Mouse (Mus musculus): Measurements from ENCODE around the gene Slc12a3. TPM values are rescaled to one million over a fixed set of nuclear protein-coding genes. Genes with fewer than 3 reads are reported as not detected.
"Not testable (repeated sequence)": the region's sequence is repeated elsewhere in the genome, so short reads cannot be mapped to it uniquely, and the experiment has no call there.

The Slc12a3 gene
- polyA plus RNA-seq, 1 experiment from 2014 or later = not detected

- no peak for ATAC-seq
- H3K4me3 ChIP-seq = no peak overlapping the region
- no peaks in the 10 kb centered on the region for H3K9me3 ChIP-seq (replicated peaks)
- no peaks in the 10 kb centered on the region for H3K27me3 ChIP-seq (replicated peaks)
- no peak overlapping the region for H3K27ac ChIP-seq
- peaks cover 17% of the 10 kb centered on the region for H3K4me1 ChIP-seq
- no peak overlapping the region for H3K9ac ChIP-seq
- H3K36me3 ChIP-seq = peaks cover 71% of the 10 kb centered on the region
- 90% methylated on average over 8 of the region's 8 CpGs for WGBS (ENCODE audit: insufficient replicate concordance)
- no peak overlapping the region for H3K4me2 ChIP-seq
Measured at GRCm38 (mm10) chr8:94390910-94391309, 61.9 kb downstream of the Slc12a3 start.

GRCm38 (mm10) chr8:94392147-94392546 lies 63.1 kb downstream of the Slc12a3 start:
- WGBS (ENCODE audit: insufficient replicate concordance) = 84% methylated on average over 12 of the region's 12 CpGs
- Histone ChIP-seq H3K27ac (no peak overlapping the region), H3K36me3 (peaks cover 83% of the 10 kb centered on the region)

GRCm38 (mm10) chr8:94392648-94393047 lies 63.6 kb downstream of the Slc12a3 start:
- Histone ChIP-seq H3K9ac (no peak overlapping the region), H3K4me3 (no peak overlapping the region), H3K4me2 (no peak overlapping the region), H3K36me3 (peaks cover 88% of the 10 kb centered on the region), H3K27ac (no peak overlapping the region), H3K9me3 (replicated peaks) (no peaks in the 10 kb centered on the region), H3K27me3 (replicated peaks) (no peaks in the 10 kb centered on the region), H3K4me1 (peaks cover 16% of the 10 kb centered on the region)
- 69% methylated on average over 6 of the region's 6 CpGs for WGBS (ENCODE audit: insufficient replicate concordance)
- no peak for ATAC-seq

More at GRCm38 (mm10) chr8:94392147-94392546, 63.1 kb downstream of the Slc12a3 start:
- no peak for ATAC-seq
- Histone ChIP-seq H3K27me3 (replicated peaks) (no peaks in the 10 kb centered on the region), H3K4me3 (no peak overlapping the region), H3K9ac (no peak overlapping the region), H3K4me1 (peaks cover 17% of the 10 kb centered on the region), H3K4me2 (no peak overlapping the region), H3K9me3 (replicated peaks) (no peaks in the 10 kb centered on the region)

GRCm38 (mm10) chr8:94395851-94396540 lies 67.0 kb downstream of the Slc12a3 start:
- Histone ChIP-seq H3K27ac (no peak overlapping the region), H3K4me3 (no peak overlapping the region), H3K9ac (no peak overlapping the region), H3K27me3 (replicated peaks) (no peaks in the 10 kb centered on the region), H3K9me3 (replicated peaks) (no peaks in the 10 kb centered on the region), H3K36me3 (peaks cover 72% of the 10 kb centered on the region), H3K4me1 (no peaks in the 10 kb centered on the region), H3K4me2 (no peak overlapping the region)
- 74% methylated on average over 6 of the region's 6 CpGs for WGBS (ENCODE audit: insufficient replicate concordance)
- ATAC-seq = no peak

- Histone ChIP-seq H3K27me3 (replicated peaks) (no peaks in the 10 kb centered on the region), H3K36me3 (peaks cover 61% of the 10 kb centered on the region), H3K4me3 (no peak overlapping the region), H3K27ac (no peak overlapping the region), H3K4me2 (no peak overlapping the region), H3K4me1 (no peaks in the 10 kb centered on the region), H3K9ac (no peak overlapping the region), H3K9me3 (replicated peaks) (no peaks in the 10 kb centered on the region)
- ATAC-seq = peak; percentile 35
- 58% methylated on average over 11 of the region's 11 CpGs for WGBS (ENCODE audit: insufficient replicate concordance)
Measured at GRCm38 (mm10) chr8:94396964-94397657, 68.1 kb downstream of the Slc12a3 start.

GRCm38 (mm10) chr8:94398587-94398986 lies 69.6 kb downstream of the Slc12a3 start:
- Histone ChIP-seq H3K27me3 (replicated peaks) (no peaks in the 10 kb centered on the region), H3K36me3 (peaks cover 47% of the 10 kb centered on the region), H3K9ac (no peak overlapping the region), H3K9me3 (replicated peaks) (no peaks in the 10 kb centered on the region), H3K4me2 (no peak overlapping the region), H3K4me1 (no peaks in the 10 kb centered on the region), H3K4me3 (no peak overlapping the region), H3K27ac (no peak overlapping the region)
- WGBS (ENCODE audit: insufficient replicate concordance) = 61% methylated on average over 6 of the region's 6 CpGs
- no peak for ATAC-seq

GRCm38 (mm10) chr8:94399361-94399953 lies 70.5 kb downstream of the Slc12a3 start:
- no peaks in the 10 kb centered on the region for H3K4me1 ChIP-seq
- ATAC-seq = no peak
- H3K4me2 ChIP-seq = no peak overlapping the region
- no peak overlapping the region for H3K27ac ChIP-seq
- no peaks in the 10 kb centered on the region for H3K9me3 ChIP-seq (replicated peaks)
- H3K4me3 ChIP-seq = no peak overlapping the region
- H3K9ac ChIP-seq = no peak overlapping the region
- no peaks in the 10 kb centered on the region for H3K27me3 ChIP-seq (replicated peaks)
- WGBS (ENCODE audit: insufficient replicate concordance) = 37% methylated on average over 3 of the region's 3 CpGs
- peaks cover 39% of the 10 kb centered on the region for H3K36me3 ChIP-seq

- H3K4me1 ChIP-seq; ATAC-seq; H3K27me3 ChIP-seq (replicated peaks); H3K27ac ChIP-seq; H3K9me3 ChIP-seq (replicated peaks); H3K4me3 ChIP-seq; H3K9ac ChIP-seq; H3K4me2 ChIP-seq: not testable (repeated sequence)
- WGBS (ENCODE audit: insufficient replicate concordance) = 53% methylated on average over 2 of the region's 2 CpGs
- H3K36me3 ChIP-seq = peaks cover 34% of the 10 kb centered on the region
Measured at GRCm38 (mm10) chr8:94399957-94400356, 71.0 kb downstream of the Slc12a3 start.

GRCm38 (mm10) chr8:94408443-94409080 lies 79.6 kb downstream of the Slc12a3 start:
- peak; percentile 81 for ATAC-seq
- Histone ChIP-seq H3K9me3 (replicated peaks) (no peaks in the 10 kb centered on the region), H3K27ac (no peak overlapping the region), H3K36me3 (no peaks in the 10 kb centered on the region), H3K27me3 (replicated peaks) (0 out of 2 replicates have a peak, but pooled peaks cover 13% of the 10 kb centered on the region), H3K4me3 (no peak overlapping the region), H3K4me1 (peaks cover 17% of the 10 kb centered on the region), H3K9ac (no peak overlapping the region; the same call in 1 of the 2 replicates), H3K4me2 (peak overlapping the region; percentile 28)
- WGBS (ENCODE audit: insufficient replicate concordance) = 12% methylated on average over 8 of the region's 8 CpGs

GRCm38 (mm10) chr8:94409523-94409922 lies 80.5 kb downstream of the Slc12a3 start:
- H3K9ac ChIP-seq = no peak overlapping the region
- H3K27ac ChIP-seq = no peak overlapping the region
- 65% methylated on average over 7 of the region's 7 CpGs for WGBS (ENCODE audit: insufficient replicate concordance)
- H3K4me3 ChIP-seq = no peak overlapping the region
- peaks cover 17% of the 10 kb centered on the region for H3K4me1 ChIP-seq
- H3K27me3 ChIP-seq (replicated peaks) = peaks cover 17% of the 10 kb centered on the region; the same call in 1 of the 2 replicates
- no peaks in the 10 kb centered on the region for H3K9me3 ChIP-seq (replicated peaks)
- no peak for ATAC-seq
- no peaks in the 10 kb centered on the region for H3K36me3 ChIP-seq
- H3K4me2 ChIP-seq = no peak overlapping the region

GRCm38 (mm10) chr8:94412518-94412917 lies 83.5 kb downstream of the Slc12a3 start:
- WGBS (ENCODE audit: insufficient replicate concordance) = 53% methylated on average over 6 of the region's 6 CpGs
- Histone ChIP-seq H3K27ac (no peak overlapping the region), H3K9me3 (replicated peaks) (no peaks in the 10 kb centered on the region), H3K4me3 (no peak overlapping the region), H3K9ac (no peak overlapping the region), H3K4me2 (no peak overlapping the region), H3K27me3 (replicated peaks) (peaks cover 17% of the 10 kb centered on the region; the same call in 1 of the 2 replicates), H3K4me1 (peaks cover 17% of the 10 kb centered on the region), H3K36me3 (no peaks in the 10 kb centered on the region)
- ATAC-seq = no peak

GRCm38 (mm10) chr8:94413509-94413908 lies 84.5 kb downstream of the Slc12a3 start:
- no peak for ATAC-seq
- WGBS (ENCODE audit: insufficient replicate concordance) = 67% methylated on average over 6 of the region's 6 CpGs
- peaks cover 17% of the 10 kb centered on the region; the same call in 1 of the 2 replicates for H3K27me3 ChIP-seq (replicated peaks)

More at GRCm38 (mm10) chr8:94413509-94413908, 84.5 kb downstream of the Slc12a3 start:
- peaks cover 8% of the 10 kb centered on the region for H3K4me1 ChIP-seq
- no peak overlapping the region for H3K4me3 ChIP-seq
- no peak overlapping the region for H3K4me2 ChIP-seq
- no peak overlapping the region for H3K9ac ChIP-seq
- H3K27ac ChIP-seq = no peak overlapping the region
- H3K36me3 ChIP-seq = no peaks in the 10 kb centered on the region
- no peaks in the 10 kb centered on the region for H3K9me3 ChIP-seq (replicated peaks)

All from liver, embryonic 12.5 days (tissue).